Mouse (Mus musculus): ENCODE measurements around the gene Efcab9.
A peak's percentile ranks its signal among the peaks of the same experiment; 100 is the strongest.

DNA sequence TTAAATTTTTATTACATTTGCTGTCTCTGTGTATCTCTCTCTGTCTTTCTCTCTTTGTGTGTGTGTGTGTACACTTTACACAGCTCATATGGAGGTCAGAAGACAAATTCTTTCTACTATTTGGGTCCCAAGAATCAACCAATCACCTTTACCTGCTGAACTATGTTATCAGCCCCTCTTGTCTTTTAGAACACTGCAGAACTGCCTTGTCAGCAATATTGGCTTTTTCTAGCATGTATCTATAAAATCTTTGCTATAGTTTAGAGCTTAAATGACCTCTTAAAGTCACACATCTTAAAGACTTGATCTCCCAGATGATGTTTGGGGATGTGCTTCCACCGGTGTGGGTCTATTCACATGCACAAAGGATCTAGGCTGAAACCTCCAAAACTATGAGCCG, 40.8 kb downstream of the Efcab9 start:
- TF ChIP-seq POLR2A (IDR thresholded peaks at IDR 0.05; ENCODE audit: low read depth, low read length) (no peak), MAFK (IDR thresholded peaks at IDR 0.05; ENCODE audit: insufficient replicate concordance, low read length) (peak; percentile 95)
